Mouse (Mus musculus) gastrocnemius, adult 8-10 months (tissue): ENCODE results near the gene Prrc2c. TPM values are rescaled to one million over a fixed set of nuclear protein-coding genes. Genes with fewer than 3 reads are reported as not detected.
"Not testable (repeated sequence)": the region's sequence is repeated elsewhere in the genome, so short reads cannot be mapped to it uniquely, and the experiment has no call there.

Experiments used
- DNase-seq, 2 experiments: peaks; one replicate each; pipeline ENCODE4 v3.0.0; 2022; ENCODE audit warnings: low spot score in 2 of 2
- total RNA-seq, 4 experiments: library from RNA; stranded (reverse); gene quantifications; 2 replicates each; pipeline ENCODE4 v1.2.4; 2022

Prrc2c gene
- 10 to 100 TPM; 43.7 to 48.2 (median 44.1) TPM for total RNA-seq

DNA sequence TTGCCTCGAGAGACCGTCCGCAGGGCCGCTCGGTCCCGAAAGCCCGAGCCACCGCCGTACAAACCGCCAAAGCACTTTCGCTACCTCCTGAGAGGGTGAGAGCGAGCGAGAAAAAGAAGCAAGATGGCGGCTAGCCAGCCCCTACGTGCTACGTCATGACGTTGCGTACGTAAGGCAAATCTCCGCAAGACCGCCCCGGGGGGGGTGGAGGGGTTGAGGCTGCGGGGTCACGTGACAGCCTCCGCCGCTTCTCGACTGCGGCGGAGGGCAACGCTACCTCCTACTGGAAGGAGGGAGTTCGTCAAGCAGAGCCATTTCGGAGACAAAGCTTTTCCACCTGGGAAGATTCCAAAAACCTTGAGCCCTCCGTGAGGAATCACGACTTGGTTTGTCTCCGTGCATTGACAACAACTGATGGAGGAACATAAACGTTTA, at the start of gene Prrc2c:
Gene Prrc2c (minus strand): TSS at position 156 of the 435 bp plus-strand sequence.
- DNase-seq = peak; percentile 99

DNA sequence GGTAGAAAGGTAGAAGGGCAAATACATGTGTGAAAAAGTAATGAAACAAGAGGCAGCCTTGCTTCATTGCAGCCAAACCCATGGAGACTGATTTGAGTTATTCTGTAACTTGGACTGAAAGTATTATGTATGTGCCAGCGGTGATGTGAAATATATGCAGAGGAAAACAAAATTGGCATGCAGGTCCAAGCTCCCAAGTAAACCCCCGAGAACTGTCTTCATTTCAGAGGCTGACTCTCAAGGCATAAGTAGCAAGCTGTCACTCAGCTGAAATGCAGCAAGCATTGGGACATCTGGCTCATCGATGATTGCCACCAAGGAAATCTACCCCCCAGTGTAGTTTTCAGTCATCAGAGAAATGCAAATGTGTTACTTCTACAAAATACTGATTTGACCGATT, 44.9 kb upstream of the Prrc2c start:
- no peak for DNase-seq

DNA sequence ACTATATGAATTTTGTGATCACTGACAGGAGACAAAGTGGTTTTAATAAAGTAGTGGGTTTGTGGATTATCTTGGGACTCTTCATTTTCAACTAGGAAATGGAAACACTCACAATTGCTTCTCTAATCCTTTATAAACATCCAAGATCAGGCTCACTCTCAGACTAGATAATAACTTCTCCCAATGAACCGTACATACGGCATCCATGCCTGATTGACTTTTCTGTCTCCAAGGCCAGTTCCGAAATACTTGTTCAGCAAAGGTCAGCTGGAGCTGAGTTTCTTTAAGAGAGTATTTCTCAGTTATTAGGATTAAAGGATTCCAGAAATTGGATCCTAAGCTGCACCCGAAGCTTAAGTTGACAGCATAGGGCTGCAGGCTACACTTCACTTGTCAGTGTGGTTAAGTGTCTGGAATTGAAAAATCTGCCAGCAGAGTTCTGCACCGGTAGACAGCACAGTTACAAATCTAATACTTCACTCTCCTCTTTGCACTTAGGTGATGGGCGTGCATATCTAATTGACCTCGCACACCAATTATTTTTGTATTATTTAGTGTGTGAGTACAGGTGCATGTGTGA, 43.4 kb upstream of the Prrc2c start:
- DNase-seq = no peak

DNA sequence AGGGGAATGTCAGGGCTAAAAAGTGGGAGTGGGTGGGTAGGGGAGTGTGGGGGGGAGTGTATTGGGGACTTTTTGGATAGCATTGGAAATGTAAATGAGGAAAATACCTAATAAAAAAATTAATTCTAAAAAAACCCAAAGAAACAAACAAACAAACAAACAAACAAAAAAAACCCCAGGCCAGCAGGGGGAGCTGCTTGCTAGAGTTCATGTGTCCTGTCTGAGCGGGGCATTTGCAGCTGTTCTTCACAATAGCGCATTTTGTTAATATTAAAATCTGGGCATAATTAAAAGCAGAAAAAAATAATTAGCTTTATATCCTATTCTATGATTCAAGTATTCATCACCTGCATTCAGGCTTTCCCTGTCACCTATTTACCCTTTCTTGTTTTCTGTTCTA, 40.7 kb upstream of the Prrc2c start:
- DNase-seq = not testable (repeated sequence)

DNA sequence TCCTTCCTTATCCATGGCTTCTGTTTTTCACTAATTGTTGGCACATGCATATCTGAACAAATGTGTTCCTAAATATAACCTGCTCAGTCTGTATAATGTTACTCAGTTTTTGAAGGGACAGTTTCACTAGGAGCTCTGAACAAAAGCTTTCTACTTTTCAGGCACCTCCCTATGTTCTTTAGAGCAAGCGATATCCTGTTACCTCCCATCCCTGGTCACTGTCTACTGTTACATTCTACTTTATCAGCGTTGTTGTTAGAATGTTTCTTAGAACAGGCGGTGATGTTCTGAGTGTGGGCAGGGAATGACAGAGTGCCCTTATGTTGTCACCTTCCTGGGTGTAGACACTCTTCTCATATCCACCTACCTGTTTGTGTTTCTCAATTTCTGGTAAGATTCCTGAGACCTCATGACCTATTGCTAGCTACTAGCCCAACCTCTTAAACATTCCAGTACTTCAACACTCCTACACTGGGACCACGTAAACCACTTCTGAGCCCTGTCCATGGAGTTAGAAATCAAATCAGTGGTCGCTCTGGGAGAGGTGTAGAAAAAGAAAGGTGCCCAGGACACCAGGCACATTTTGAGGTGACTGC, 37.7 kb upstream of the Prrc2c start:
- DNase-seq = no peak

DNA sequence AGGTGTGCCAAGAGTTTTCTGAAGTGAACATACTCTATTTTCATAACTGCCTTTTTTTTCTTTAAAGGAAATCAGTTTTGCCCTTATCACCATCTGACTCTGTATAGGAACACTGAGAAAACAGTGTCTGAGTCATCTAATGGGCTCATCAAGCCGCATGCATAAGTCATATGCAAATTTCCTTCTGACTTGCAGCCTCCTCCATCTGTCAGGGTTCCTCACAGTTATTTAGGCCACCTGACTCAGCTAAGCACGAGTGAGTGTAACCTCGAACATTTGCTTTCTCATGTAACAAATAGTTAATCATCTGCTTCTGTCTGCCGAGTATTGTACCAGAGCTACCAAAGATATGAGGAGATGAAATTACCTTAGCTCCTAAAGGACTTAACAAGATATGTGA, 33.3 kb upstream of the Prrc2c start:
- DNase-seq = no peak

DNA sequence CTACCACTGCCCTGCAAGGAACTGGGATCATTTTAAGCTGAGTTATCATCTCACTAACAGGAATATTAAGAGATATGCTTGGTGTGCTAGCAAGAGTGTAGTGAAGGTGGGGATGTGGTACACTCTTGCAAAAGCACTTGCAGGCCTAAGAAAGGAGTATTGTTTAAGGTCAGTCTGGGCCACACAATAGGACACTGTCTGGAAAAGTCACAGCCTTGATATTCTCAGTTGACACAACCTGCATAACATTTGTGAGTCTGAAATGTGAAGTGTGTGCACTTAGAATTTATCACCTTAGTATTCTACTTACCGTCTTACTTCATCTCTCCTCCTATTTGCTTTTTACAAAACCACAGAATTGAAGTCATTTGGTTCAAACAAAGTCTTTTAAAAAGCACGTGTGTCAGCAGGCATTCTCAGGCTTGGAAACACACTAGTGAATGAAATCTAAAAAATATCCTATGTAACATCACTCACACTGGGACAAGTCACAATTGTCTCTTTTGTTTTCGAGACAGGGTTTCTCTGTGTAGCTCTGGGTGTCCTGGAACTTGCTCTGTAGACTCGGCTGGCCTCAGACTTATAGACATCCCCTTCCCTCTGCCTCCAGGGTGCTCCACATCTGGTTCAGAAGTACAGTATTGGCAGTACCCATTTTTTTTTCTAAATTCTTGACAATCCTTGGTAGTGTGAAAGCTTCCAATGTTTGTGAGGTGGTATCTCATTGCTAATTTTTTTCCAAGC, 31.4 kb upstream of the Prrc2c start:
- no peak for DNase-seq

DNA sequence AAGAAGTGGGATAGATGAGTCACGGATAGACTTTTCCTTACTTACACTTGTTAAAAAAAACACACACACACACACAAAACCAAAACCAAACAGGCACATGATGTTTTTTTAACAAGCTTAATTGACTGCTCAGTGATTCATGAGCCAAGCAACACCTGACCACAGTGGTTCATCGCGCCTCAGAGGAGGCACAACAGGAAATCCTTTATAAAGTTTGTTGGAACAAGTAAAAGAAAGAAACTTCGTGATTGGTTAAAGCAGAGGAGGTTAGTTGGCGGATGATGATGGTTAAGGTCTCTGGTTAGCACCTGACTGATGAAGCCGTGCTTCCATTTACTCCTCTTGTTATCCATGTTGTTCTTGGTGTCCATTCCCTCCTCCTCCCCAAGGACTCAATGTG, 11.7 kb upstream of the Prrc2c start:
- no peak for DNase-seq

DNA sequence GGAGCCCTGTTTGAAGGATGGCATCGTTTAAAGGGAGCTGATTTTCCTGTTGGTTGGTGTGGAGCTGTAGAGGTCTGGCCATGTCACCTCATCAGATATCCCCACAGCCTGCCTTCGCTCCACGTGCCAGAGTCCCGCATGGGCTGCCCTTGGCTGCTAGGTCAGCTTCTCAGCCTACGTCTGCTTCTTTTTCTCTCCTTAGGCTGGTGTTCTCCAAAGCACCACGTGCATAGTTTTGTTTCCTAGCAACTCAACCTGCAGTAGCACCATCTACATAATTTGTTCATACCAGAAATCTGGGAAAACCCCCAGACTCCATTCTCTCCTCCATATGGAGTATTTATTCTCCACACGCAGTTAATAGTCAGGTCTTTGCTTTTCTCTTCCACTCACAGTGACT, 9.3 kb upstream of the Prrc2c start:
- no peak for DNase-seq

DNA sequence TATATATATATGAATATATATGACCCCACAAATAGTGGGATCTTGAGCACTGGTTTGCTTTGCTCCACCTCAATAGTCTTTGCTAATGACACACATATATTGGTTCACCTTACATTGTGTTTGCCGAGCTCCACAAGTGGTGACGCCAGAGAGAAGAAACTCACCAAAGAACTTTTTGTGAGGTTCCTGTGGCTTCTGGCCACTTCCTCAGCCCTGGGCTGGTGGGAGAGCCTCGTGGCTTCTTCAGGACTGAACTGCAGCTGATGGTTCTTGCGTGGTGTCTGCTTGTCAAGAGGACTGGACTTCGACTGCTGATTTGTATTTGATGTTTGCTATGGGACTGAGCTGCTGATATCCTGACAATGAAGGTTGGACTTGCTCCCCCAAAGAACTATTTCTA, 8.4 kb upstream of the Prrc2c start:
- DNase-seq = no peak

DNA sequence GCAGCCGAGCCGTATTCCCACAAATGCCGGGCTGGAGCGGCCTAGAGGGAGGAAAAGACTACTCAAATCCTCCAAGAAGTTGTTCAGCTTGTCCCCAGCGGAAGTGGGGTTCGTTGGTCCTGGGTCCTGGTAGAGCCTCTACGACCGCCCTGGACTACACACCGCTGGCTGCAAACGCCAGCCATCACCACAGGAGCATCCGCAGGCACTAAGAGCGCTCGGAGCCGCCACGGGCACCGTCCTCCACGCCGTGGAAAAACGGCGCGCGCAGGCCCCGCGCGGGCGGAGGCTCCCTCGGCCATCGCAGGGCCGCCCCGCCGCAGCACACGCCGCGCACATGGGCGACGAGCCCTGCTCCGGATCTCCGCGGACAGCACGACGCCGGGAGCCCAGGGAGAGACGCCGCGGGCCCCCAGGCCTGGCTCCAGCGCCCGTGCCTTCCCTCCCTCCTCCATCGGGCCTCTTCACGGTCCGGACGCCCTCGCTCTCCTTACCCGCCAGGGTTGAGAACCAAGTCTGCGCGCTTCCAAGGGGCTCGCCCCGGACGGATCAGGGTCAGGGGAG, 443 bp downstream of the Prrc2c start:
- no peak for DNase-seq

DNA sequence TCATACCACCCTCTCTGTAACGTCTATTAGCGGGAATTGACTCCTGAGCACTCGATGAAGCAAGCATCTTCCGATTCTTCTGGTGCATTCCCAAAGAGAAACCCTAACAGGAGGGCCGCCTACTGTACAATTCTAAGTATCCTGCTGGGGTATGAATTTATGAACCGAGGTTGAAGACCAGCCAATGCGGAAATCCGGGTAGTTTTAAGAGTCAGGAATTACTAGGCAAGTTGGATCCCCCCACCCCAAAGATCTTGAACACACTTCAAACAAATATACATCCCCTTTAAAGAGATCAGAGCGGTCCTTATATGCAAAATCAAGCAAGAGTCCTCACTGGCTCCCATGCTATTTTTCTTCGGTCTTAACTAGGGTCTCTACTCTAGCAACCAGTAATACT, 950 bp downstream of the Prrc2c start:
- DNase-seq = peak in 1 of 2 experiments; percentile 9

DNA sequence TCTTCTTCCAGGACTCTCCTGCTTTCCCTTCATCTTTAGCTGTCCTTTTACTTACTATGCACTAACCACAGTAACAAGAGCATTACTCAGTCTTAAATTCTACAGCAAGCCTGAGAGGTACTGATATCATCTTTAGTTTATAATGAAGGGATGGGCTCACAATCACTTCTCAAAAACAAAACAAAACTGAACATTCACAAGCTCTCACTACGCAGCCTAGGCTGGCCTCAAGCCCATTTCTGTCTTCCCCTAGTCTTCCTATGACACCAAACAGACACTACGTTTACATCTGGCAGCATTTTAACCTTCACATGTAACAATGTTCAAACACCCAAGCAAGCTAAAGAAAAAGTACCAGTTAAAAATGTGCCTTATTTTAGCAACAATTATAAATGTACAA, 1.9 kb downstream of the Prrc2c start:
- no peak for DNase-seq

DNA sequence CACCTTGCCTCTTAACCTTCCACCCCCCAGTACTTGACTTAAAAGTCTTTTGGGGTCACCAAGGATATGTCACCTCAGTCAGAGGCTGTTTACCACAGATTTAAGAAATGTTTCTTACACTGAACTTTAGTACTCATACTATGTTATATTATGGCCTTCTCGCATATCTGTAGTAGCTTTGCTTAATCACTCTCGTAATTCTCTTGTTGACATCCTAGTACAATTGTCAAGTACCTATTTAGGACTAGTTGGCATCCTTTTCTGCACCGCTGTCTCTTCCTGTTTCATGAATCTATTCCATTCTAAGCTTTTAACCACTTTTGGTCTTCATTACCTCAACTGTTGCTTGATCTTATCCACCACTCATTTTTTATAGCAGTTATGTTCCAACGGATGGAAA, 5.3 kb downstream of the Prrc2c start:
- no peak for DNase-seq

DNA sequence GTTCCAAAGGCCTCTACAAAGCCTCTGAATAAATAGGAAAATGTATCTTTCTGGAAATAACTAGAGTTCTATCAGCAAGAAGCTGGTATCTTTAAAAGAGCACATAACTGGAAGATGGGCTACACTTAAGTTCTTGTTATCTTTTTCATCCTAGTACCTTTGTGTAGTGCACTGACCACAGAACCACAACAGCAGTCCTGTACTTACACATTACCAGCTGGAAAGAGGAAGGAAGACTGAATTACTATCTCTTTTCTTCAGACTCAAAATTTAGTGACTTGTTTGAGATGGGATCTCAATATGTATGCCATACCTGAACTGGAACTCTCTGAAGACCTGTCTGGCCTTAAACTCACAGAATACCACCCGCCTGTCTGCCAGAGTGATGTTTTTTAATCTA, 6.1 kb downstream of the Prrc2c start:
- DNase-seq = no peak

DNA sequence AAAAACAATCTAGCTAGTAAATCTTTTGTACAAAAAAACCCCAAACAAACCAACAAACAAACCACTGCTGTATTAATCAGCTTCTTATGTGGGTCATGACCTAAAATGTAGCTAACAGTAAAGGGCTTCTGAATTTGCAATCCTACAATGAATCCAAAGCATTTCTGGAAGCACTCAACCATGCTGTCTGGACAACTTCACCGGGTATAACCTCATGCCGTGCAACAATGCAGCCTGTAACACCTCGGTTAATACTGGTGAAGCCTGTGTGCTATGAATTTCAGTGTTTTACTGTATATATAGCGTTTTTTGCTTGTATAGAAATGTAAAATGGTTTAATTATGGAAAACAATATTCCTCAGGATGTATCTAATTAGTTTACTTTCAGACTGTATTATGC, 8.3 kb downstream of the Prrc2c start:
- no peak for DNase-seq

DNA sequence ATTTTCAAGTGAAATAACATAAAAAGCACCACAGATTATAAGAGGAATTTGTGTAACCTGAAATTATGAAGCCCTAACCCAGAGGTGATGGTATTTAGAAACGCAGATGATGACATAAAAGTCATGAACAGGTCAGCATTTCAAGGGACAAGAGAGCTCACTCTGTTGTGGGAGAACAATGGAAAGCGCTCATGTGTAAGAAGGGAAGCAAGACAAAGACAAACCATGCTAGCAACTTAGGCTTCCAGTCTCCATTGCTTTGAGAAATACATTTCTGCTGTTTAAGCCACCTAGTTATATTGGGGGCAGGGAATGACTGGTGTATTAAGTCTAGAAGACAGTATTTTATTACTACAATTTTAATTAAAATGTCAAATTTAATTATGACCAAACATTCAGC, 10.9 kb downstream of the Prrc2c start:
- DNase-seq = no peak

DNA sequence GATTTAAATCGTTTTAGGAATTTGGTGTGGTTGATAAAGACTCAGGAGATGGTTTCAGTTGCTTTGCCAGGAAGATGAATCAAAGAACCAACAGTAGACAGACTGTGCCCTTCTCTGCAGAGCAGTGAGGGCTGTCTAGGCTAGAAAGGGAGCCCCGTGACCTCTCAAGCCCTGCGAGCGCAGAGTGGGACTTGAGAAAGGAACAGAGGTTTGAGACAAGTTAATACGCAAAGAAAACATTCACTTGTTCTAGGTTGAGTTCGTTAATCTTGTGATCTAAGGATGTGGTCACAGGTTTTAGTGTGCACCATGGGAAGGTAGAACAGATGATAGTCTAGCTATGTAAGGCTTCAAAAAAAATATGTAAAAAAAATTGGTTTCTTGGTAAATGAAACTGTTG, 12.4 kb downstream of the Prrc2c start:
- no peak for DNase-seq

DNA sequence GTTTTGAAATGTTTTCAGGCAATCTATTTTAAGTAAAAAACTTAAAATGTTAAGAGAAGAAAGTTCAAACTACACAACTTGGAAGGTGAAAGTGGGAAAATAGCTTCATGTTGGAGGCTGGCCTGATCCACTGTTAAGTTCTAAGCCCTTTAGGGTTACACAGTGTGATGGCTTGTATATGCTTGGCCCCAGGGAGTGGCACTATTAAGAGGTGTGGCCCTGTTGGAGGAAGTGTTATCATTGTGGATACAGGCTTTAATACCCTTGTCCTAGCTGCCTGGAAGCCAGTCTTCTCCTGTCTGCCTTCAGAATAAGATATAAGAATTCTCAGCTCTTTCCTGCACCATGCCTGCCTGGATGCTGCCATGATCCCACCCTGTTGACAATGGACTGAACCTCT, 16.7 kb downstream of the Prrc2c start:
- no peak for DNase-seq

DNA sequence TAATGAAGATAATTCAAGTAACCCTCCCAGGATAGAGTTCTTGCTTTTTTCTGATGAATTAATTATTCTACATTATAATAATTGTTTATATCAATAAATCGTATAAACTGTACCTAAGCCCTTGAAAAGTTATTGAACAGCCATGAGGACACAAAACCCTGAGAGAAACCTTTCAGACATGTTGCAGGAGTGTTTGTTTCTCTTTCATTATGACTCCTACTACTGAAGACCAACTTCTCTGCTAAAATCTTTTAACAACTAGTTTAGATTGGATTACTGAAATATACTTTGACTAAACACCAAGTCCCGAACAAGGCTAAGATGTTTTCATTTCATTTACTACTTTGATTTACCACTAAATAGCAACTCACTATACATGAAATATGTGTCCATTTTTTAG, 19.7 kb downstream of the Prrc2c start:
- DNase-seq = no peak

DNA sequence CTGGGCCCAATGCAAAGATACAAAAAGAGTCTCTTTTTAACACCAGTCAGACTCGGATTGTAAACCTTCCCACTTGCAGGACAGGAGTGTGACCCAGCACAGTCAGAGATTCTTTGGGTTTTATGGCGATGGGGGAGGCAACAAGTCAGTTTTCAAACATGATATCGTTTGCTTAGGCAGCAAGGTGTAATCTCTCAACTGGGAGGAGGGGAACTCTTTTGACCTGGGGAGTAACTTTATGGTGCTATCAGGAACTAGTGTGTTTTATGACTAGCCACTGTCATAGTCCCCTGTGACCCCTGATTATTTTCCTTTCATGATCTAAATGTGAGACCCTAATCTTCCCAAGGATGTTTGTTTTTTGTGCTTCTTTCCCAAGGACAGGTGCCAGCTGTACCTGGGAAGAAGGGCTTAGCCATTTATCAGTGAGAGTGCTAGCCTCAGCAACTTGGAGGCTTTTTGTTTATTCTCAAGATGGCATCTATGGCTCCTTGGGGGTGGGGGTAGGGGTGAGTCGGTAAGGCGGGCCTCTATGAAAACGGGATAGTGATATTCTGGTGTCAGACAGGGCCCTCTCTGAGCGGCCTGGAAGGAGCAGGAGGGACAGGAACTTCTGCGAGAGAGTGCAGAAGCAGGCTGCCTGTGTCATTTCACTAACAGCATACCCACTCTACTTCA, 39.8 kb downstream of the Prrc2c start:
- no peak for DNase-seq

DNA sequence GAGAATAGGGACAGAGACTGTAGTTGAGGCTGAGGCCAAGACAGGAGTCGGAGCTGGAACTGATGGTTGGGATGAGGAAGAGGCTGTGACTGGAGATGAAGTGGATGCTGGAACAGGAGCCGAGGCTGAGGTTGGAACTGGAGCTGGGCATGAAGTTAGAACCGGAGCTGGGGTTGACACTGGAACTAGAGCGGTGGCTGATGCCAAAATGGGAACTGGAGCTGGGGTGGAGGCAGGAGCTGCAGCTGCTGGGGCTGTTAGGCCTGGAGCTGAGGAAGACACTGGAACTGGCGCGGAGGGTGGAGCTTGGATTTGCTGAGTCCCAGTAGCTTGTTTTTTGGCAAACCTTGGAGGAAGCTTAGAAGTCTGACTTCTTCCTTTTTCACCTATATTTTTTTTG, 42.5 kb downstream of the Prrc2c start:
- DNase-seq = peak; percentile 14 to 36
